Mouse (Mus musculus): ENCODE measurements around the gene Gm21836. TPM values are rescaled to one million over a fixed set of nuclear protein-coding genes. Genes with fewer than 3 reads are reported as not detected.
A peak's percentile ranks its signal among the peaks of the same experiment; 100 is the strongest.
"Not testable (repeated sequence)": the region's sequence is repeated elsewhere in the genome, so short reads cannot be mapped to it uniquely, and the experiment has no call there.

The Gm21836 gene
- polyA plus RNA-seq (2012; rRNA removed), result not detected in 2 replicates

GRCm38 (mm10) chr9:124493693-124494092 lies at the start of gene Gm21836:
Gene Gm21836 (minus strand): TSS chr9:124493793.
- not testable (repeated sequence) for DNase-seq (ENCODE audit: low read depth)

- not testable (repeated sequence) for DNase-seq (ENCODE audit: low read depth)
Measured at GRCm38 (mm10) chr9:124480361-124480980, 13.1 kb downstream of the Gm21836 start.

- DNase-seq (ENCODE audit: low read depth), result no peak
- TF ChIP-seq CTCF (IDR thresholded peaks at IDR 0.05; ENCODE audit: borderline replicate concordance, extremely low read depth, insufficient read depth, insufficient read length) (no peak), POLR2A (IDR thresholded peaks at IDR 0.05; ENCODE audit: borderline replicate concordance, extremely low read depth, insufficient read depth, insufficient read length, poor library complexity, severe bottlenecking) (no peak)
Measured at GRCm38 (mm10) chr9:124478081-124478480, 15.5 kb downstream of the Gm21836 start.

- no peak for DNase-seq (ENCODE audit: low read depth)
- TF ChIP-seq POLR2A (IDR thresholded peaks at IDR 0.05; ENCODE audit: borderline replicate concordance, extremely low read depth, insufficient read depth, insufficient read length, poor library complexity, severe bottlenecking) (no peak), CTCF (IDR thresholded peaks at IDR 0.05; ENCODE audit: borderline replicate concordance, extremely low read depth, insufficient read depth, insufficient read length) (no peak)
Measured at GRCm38 (mm10) chr9:124476096-124476902, 17.3 kb downstream of the Gm21836 start, which contains the start of gene Ppp2r3d. Gene Ppp2r3d (minus strand): TSS chr9:124476898.

GRCm38 (mm10) chr9:124475689-124476088 lies 17.9 kb downstream of the Gm21836 start:
- TF ChIP-seq CTCF (IDR thresholded peaks at IDR 0.05; ENCODE audit: borderline replicate concordance, extremely low read depth, insufficient read depth, insufficient read length) (no peak), POLR2A (IDR thresholded peaks at IDR 0.05; ENCODE audit: borderline replicate concordance, extremely low read depth, insufficient read depth, insufficient read length, poor library complexity, severe bottlenecking) (no peak)
- no peak for DNase-seq (ENCODE audit: low read depth)

GRCm38 (mm10) chr9:124456572-124456971 lies 37.0 kb downstream of the Gm21836 start:
- TF ChIP-seq POLR2A (IDR thresholded peaks at IDR 0.05; ENCODE audit: borderline replicate concordance, extremely low read depth, insufficient read depth, insufficient read length, poor library complexity, severe bottlenecking), result no peak
- peak; percentile 57; the same call in 1 of the 2 replicates for TF ChIP-seq CTCF (IDR thresholded peaks at IDR 0.05; ENCODE audit: borderline replicate concordance, extremely low read depth, insufficient read depth, insufficient read length)
- peak; percentile 8 for DNase-seq (ENCODE audit: low read depth)

Other genes starting within 250 kb of the Gm21836 start
- 11.0 and 12.2 TPM in 2 replicates for gene 2010315B03Rik, start 181.1 kb downstream of the Gm21836 start, polyA plus RNA-seq (2012; rRNA removed)
- 314 and 336 TPM in 2 replicates for gene Ppp2r3d, start 16.9 kb downstream of the Gm21836 start, polyA plus RNA-seq (2012; rRNA removed)

Data from brain, embryonic 14.5 days (tissue).